Mouse (Mus musculus) midbrain, embryonic 12.5 days (tissue): ENCODE measurements at regions not wholly inside any gene's neighbourhood (a gene's known extent, or its start where the extent isn't known, plus 50 kb on each side); places are given as distances from the start of the nearest gene placed in this dataset. TPM values are rescaled to one million over a fixed set of nuclear protein-coding genes. Genes with fewer than 3 reads are reported as not detected.

ENCODE experiments used
- ATAC-seq: fragments of 200-750 bp; cut with Nextera tagmentation; 2 replicates; pipeline ENCODE4 v1.8.0; 2017; ENCODE audit warnings: low read depth, moderate TSS enrichment, moderate library complexity; ENCODE audit not compliant: low FRiP score
- H3K27ac ChIP-seq: fragments of 300-500 bp; sonication (generic); replicated peaks from 2 replicates; pipeline ENCODE4 v1.5.1; 2016; ENCODE audit warnings: mild to moderate bottlenecking
- H3K27me3 ChIP-seq: fragments of 300-500 bp; sonication (generic); 2 replicates; pipeline ENCODE4 v1.6.1; 2016; ENCODE audit warnings: mild to moderate bottlenecking
- H3K36me3 ChIP-seq: fragments of 300-500 bp; sonication (generic); 2 replicates; pipeline ENCODE4 v1.6.1; 2016
- H3K4me1 ChIP-seq: fragments of 300-500 bp; sonication (generic); 2 replicates; pipeline ENCODE4 v1.6.1; 2016
- H3K4me2 ChIP-seq: fragments of 300-500 bp; sonication (generic); replicated peaks from 2 replicates; pipeline ENCODE4 v1.6.1; 2016; ENCODE audit warnings: mild to moderate bottlenecking, moderate library complexity
- H3K4me3 ChIP-seq: fragments of 300-500 bp; sonication (generic); 2 replicates; pipeline ENCODE4 v1.5.1; 2016; ENCODE audit warnings: mild to moderate bottlenecking
- H3K9ac ChIP-seq: fragments of 300-500 bp; sonication (generic); replicated peaks from 2 replicates; pipeline ENCODE4 v1.6.1; 2016; ENCODE audit warnings: mild to moderate bottlenecking, moderate library complexity
- H3K9me3 ChIP-seq: fragments of 300-500 bp; sonication (generic); 2 replicates; pipeline ENCODE4 v1.6.1; 2016; ENCODE audit warnings: mild to moderate bottlenecking
- WGBS: fragments of 180-500 bp; shearing (Covaris S2); methylation state at CpG from one replicate; pipeline ENCODE4 v1.1.7; 2016; 5-methylcytosine and 5-hydroxymethylcytosine counted together
- microRNA-seq: library from miRNA; unstranded; fragments of <30 nt; microRNA quantifications from one replicate; pipeline ENCODE4, GENCODE M21; 2017

DNA sequence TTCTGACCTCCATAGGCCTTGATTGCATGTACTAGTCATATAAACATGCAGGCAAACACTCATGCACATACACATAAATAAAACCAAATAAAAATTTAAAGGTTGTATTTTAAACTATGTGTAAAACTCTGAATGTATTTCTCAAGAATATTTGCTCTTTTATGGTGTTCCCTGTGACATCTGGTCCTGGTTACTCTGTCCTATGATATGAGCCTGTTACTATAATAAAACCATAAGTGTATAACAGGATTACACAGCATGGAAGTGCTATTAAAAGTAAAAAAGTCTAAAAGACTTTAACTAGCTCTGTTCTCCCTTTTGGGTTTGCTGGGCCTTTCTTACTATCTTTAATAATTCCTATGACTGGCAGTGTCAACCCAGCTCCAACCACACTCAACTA, 103.0 kb upstream of the Zpld1 start:
- H3K27me3 ChIP-seq = no peaks in the 10 kb centered on the region
- no peaks in the 10 kb centered on the region for H3K4me1 ChIP-seq
- no peak overlapping the region for H3K4me2 ChIP-seq
- no peak for ATAC-seq
- H3K4me3 ChIP-seq = no peak overlapping the region
- no peaks in the 10 kb centered on the region for H3K36me3 ChIP-seq
- no peak overlapping the region for H3K27ac ChIP-seq
- H3K9me3 ChIP-seq = no peaks in the 10 kb centered on the region
- no peak overlapping the region for H3K9ac ChIP-seq

DNA sequence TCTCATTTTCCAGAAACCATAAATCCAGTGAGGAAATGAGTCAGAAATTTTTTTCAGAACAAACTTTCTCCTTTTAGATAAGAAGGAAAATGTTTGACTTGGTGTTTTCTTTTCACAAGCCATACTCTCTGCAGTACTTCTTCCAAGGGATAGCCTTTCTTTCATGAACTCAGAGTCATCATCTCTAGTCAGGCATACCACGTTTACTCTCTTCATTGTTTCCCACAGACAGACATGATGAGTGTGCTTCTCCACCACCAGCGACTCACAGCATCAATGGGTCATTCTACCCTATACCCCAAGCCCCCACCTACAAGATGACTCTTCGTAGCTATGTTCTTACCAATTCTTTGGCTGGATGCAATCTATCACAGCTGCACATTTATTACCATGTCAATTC, 97.1 kb upstream of the Zpld1 start:
- Histone ChIP-seq H3K9ac (no peak overlapping the region), H3K27ac (no peak overlapping the region), H3K36me3 (no peaks in the 10 kb centered on the region), H3K9me3 (no peaks in the 10 kb centered on the region), H3K27me3 (no peaks in the 10 kb centered on the region), H3K4me1 (no peaks in the 10 kb centered on the region), H3K4me2 (no peak overlapping the region), H3K4me3 (no peak overlapping the region)
- ATAC-seq = no peak
- WGBS = 79% methylated on average over 3 of the region's 3 CpGs

DNA sequence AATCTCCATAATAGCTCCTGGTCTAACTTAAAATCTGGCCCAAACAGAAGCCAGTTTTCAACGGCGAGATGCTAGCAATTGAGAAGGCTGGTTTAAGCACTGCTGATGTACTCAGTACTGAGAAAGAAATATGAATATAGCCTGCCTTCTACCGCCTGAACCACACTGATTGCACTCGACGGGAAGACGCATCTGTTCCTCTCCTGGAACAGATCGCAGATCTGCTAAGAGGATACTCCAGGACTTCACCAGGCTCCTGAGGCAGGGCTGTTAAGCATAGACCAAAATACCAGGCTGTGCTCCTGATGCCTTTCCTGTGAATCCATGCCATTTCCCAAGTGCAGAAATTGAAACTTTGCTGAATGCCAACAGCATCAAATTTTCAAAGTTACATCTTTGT, 92.6 kb upstream of the Zpld1 start:
- WGBS = 92% methylated on average over 7 of the region's 7 CpGs

DNA sequence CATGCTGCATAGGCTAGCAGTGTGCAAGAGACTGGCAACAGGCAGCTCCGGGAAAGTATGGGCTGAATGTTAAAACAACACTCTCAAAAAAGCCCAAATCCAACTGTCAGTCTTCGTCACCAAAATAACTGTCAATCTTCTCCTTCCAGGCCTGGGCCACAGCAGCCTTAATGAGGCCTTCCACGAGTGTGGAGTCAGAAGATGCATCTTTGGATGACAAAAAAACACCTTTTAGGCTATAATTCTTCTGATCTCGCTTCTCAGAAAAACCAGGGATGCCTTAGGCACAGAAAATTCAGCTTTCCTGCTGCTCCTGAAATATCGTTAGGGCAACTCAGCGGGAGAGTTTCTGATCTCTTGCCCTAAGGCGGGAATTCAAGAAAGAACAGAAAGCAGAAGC, 82.2 kb upstream of the Zpld1 start:
- no peak for ATAC-seq
- Histone ChIP-seq H3K9me3 (no peaks in the 10 kb centered on the region), H3K36me3 (no peaks in the 10 kb centered on the region), H3K4me3 (no peak overlapping the region), H3K27me3 (no peaks in the 10 kb centered on the region), H3K9ac (no peak overlapping the region), H3K4me1 (no peaks in the 10 kb centered on the region), H3K27ac (no peak overlapping the region), H3K4me2 (no peak overlapping the region)
- 71% methylated on average over 7 of the region's 7 CpGs for WGBS

More for the DNA sequence above, 92.6 kb upstream of the Zpld1 start:
- H3K9ac ChIP-seq = no peak overlapping the region
- no peak overlapping the region for H3K4me3 ChIP-seq
- no peaks in the 10 kb centered on the region for H3K4me1 ChIP-seq
- no peaks in the 10 kb centered on the region for H3K27me3 ChIP-seq
- H3K27ac ChIP-seq = no peak overlapping the region
- no peaks in the 10 kb centered on the region for H3K36me3 ChIP-seq
- H3K9me3 ChIP-seq = no peaks in the 10 kb centered on the region
- H3K4me2 ChIP-seq = no peak overlapping the region
- no peak for ATAC-seq

DNA sequence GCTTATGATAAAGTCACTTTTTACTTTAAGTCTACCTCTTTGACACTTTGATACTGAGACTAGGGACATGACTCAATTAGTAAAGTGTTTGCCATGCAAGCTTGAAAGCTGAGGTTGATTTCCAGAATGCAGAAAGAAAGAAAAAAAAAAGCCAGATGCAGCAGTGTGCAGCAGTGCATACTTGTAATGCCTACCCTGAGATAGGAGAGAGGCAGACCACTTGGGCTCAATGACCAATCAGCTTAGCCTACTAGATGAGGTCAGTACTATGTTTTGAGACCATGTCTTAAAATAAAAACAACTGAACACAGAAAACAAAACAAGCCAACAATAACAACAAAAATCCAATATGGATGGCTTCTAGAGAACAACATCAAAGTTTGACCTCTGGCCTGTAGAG, 81.4 kb upstream of the Zpld1 start:
- Histone ChIP-seq H3K36me3 (no peaks in the 10 kb centered on the region), H3K4me3 (no peak overlapping the region), H3K9ac (no peak overlapping the region), H3K4me1 (no peaks in the 10 kb centered on the region), H3K27me3 (no peaks in the 10 kb centered on the region), H3K27ac (no peak overlapping the region), H3K4me2 (no peak overlapping the region), H3K9me3 (no peaks in the 10 kb centered on the region)
- no peak for ATAC-seq

DNA sequence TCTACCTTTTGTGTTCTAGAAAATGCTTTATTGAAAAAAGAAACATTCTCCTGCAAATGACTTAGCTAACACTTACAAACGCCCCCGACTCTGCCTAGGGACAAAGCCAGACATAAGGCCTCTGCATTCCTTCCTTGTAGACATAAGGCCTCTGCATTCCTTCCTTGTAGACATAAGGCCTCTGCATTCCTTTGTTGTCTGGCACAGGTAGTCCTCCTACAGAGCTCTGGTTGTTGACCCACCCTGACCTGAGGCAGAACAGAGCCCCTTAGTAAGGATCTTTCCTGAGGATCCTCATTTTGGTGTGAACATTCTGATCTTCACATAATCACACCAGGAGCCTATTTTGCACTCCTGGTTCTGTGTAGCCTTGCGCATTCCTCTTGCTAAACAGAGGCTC, 80.9 kb upstream of the Zpld1 start:
- no peak overlapping the region for H3K27ac ChIP-seq
- H3K9me3 ChIP-seq = no peaks in the 10 kb centered on the region
- WGBS = 72% methylated on average over 3 of the region's 3 CpGs
- H3K9ac ChIP-seq = no peak overlapping the region
- no peaks in the 10 kb centered on the region for H3K4me1 ChIP-seq
- H3K4me2 ChIP-seq = no peak overlapping the region
- no peaks in the 10 kb centered on the region for H3K36me3 ChIP-seq
- H3K4me3 ChIP-seq = no peak overlapping the region
- H3K27me3 ChIP-seq = no peaks in the 10 kb centered on the region
- ATAC-seq = no peak

DNA sequence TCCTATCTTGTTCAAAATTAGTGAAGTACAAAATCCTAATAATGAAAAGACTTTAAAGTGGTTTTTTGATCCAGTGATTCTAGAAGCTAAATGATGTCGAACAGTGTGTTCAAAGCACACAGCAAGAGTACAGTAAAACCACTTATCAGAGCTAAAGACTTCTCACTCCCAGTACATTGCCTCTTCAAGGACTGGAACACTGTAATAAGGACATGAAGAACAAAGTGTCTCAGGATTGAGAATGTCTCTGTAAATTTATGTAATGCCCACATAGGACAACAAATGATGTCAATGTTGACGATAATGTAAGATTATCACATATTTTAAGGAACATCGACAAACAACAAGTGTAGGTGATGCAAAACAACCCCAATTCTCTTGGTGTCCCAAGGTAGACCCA, 78.1 kb upstream of the Zpld1 start:
- ATAC-seq = no peak
- no peaks in the 10 kb centered on the region for H3K9me3 ChIP-seq
- WGBS = 92% methylated on average over 3 of the region's 3 CpGs
- H3K4me1 ChIP-seq = no peaks in the 10 kb centered on the region
- H3K36me3 ChIP-seq = no peaks in the 10 kb centered on the region
- no peak overlapping the region for H3K4me3 ChIP-seq
- H3K27ac ChIP-seq = no peak overlapping the region
- no peak overlapping the region for H3K9ac ChIP-seq
- H3K27me3 ChIP-seq = no peaks in the 10 kb centered on the region
- no peak overlapping the region for H3K4me2 ChIP-seq

DNA sequence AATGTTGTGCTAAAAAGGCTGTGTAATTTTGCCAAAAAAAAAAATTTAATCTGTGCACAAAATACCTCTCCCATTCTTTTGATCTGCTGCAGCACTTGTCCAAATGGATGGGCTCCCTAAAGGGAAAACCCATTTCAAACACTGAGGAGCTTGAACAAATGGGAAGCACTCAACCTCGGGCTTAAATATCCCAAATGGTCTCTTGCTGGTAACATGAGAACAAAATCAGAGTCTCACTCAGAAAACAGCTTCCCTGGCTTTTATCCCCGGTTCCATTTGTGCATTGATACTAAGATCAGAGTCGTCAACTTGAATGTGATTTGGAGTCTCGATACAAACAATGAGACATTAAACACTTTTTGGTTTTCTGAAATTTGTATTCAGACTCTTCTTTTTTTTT, 59.9 kb upstream of the Zpld1 start:
- H3K4me1 ChIP-seq = no peaks in the 10 kb centered on the region
- no peaks in the 10 kb centered on the region for H3K9me3 ChIP-seq
- no peak overlapping the region for H3K27ac ChIP-seq
- H3K4me3 ChIP-seq = no peak overlapping the region
- WGBS = 31% methylated on average over 4 of the region's 4 CpGs
- H3K4me2 ChIP-seq = no peak overlapping the region
- H3K36me3 ChIP-seq = no peaks in the 10 kb centered on the region
- no peak for ATAC-seq
- no peaks in the 10 kb centered on the region for H3K27me3 ChIP-seq
- no peak overlapping the region for H3K9ac ChIP-seq

DNA sequence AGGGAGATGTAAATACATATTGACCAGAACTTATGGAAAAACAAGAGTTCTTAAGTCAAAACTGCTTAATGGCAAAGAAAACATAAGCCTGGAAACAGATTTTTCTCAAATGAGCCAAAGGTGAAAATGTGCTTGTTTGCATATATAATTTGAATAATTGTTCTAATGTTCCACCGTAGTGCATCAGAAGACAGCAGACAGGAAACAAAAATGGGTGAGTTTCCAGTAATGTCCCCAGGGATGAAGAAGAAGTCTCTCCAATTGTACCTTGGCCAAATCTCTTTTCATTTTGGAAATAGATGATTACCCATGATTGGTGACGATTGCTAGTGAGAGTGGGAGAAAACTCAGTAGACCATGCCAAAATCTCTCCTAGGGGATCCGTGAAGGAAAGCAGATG, 58.3 kb upstream of the Zpld1 start:
- no peaks in the 10 kb centered on the region for H3K27me3 ChIP-seq
- no peak overlapping the region for H3K27ac ChIP-seq
- H3K9ac ChIP-seq = no peak overlapping the region
- WGBS = 81% methylated on average over 3 of the region's 3 CpGs
- ATAC-seq = no peak
- H3K4me3 ChIP-seq = no peak overlapping the region
- no peak overlapping the region for H3K4me2 ChIP-seq
- H3K4me1 ChIP-seq = no peaks in the 10 kb centered on the region
- no peaks in the 10 kb centered on the region for H3K9me3 ChIP-seq
- no peaks in the 10 kb centered on the region for H3K36me3 ChIP-seq

Small RNA genes in the stretch of these regions (microRNA-seq; reads per million reads assigned to microRNA genes)
- not detected for gene Mir5118
